Mouse (Mus musculus) embryonic fibroblast, embryonic 13.5 days (primary cell): ENCODE measurements at regions not wholly inside any gene's neighbourhood (a gene's known extent, or its start where the extent isn't known, plus 50 kb on each side); places are given as distances from the start of the nearest gene placed in this dataset.

ENCODE experiments used
- CTCF ChIP-seq: IDR thresholded peaks from 2 replicates; pipeline ENCODE4 v1.5.1; 2011; ENCODE audit warnings: mild to moderate bottlenecking, control low read depth, low read length, moderate library complexity, borderline replicate concordance; ENCODE audit not compliant: insufficient read depth
- POLR2A ChIP-seq: IDR thresholded peaks from 2 replicates; pipeline ENCODE4 v1.6.1; 2011; ENCODE audit warnings: low read depth, mild to moderate bottlenecking, control low read depth, low read length, moderate library complexity

DNA sequence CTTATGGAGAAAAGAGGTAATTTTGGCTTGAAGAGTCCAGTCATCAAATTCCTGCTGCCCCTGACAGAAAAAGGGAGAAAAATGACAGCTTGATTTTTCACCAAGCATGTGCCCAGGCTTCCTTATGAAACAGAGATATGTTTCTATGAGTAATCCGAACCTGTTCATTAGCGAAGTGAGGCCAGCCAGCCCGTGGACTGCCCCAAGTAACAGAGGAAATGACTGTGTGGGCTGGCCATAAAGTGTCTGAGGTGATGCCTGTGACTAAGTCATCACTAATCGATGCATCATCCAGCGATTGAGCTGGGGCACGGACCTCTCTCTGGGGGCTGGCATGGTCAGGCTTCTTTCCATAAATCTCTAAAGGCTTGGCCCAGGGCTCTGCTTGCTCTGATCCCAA is 157.8 kb downstream of the Impad1 start:
- TF ChIP-seq CTCF (no peak), POLR2A (no peak)
